Mouse (Mus musculus) C2C12 (cell line): ENCODE measurements around the gene Vwa1.

Experiments
- CEBPB ChIP-seq: IDR thresholded peaks from one replicate; pipeline ENCODE4 v1.6.1; 2011; ENCODE audit warnings: low read depth, mild to moderate bottlenecking, control low read depth, moderate library complexity
- CTCF ChIP-seq: IDR thresholded peaks from one replicate; pipeline ENCODE4 v1.5.1; 2011; ENCODE audit not compliant: control insufficient read depth, insufficient read depth, insufficient read length
- MAX ChIP-seq: IDR thresholded peaks from one replicate; pipeline ENCODE4 v1.6.1; 2011; ENCODE audit warnings: mild to moderate bottlenecking, control low read depth
- USF1 ChIP-seq: IDR thresholded peaks from one replicate; pipeline ENCODE4 v1.6.1; 2011; ENCODE audit warnings: low read depth, mild to moderate bottlenecking, control low read depth, moderate library complexity

GRCm38 (mm10) chr4:155793730-155794129 is 19.2 kb upstream of the Vwa1 start:
- TF ChIP-seq CTCF (no peak), USF1 (no peak), MAX (no peak), CEBPB (no peak)
